Mouse (Mus musculus) spleen, adult 2 months (tissue): ENCODE measurements around the gene Zp2.

Source experiments
- CTCF ChIP-seq: fragments of 200-500 bp; IDR thresholded peaks from 2 replicates; pipeline ENCODE4 v1.5.1; 2011; ENCODE audit warnings: mild to moderate bottlenecking, inconsistent platforms; ENCODE audit not compliant: insufficient read depth, insufficient read length, insufficient replicate concordance; ENCODE audit errors: extremely low read depth
- POLR2A ChIP-seq: fragments of 200-500 bp; IDR thresholded peaks from 2 replicates; pipeline ENCODE4 v1.6.1; 2011; ENCODE audit warnings: low read depth, low read length, inconsistent platforms

DNA sequence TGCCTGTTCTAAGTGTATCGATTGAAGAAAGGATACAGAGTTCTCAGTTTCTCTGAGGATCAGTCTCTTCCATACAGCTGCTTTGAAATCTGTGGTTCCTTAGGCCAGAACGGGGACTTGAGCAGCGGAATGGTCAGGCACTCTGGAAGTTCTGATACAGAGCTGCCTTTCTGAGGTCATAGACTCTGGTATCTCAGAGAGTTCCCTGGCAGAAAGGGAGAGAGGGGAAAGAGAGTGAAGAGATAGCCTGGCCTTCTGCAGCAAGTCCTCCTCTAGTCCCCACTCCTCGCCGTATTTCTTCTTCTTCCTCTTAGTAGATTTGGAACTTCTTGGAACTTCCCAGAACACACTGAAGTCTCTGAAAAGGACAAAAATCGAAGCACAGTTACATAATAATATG, 49.9 kb downstream of the Zp2 start, which contains the start of gene Dnah3:
- TF ChIP-seq POLR2A (no peak), CTCF (no peak)
